Mouse (Mus musculus) monocyte, adult 59 days (primary cell): ENCODE measurements around the gene Gsc. TPM values are rescaled to one million over a fixed set of nuclear protein-coding genes. Genes with fewer than 3 reads are reported as not detected.

Experiments used
- total RNA-seq, 2 experiments: library from RNA; stranded (reverse); gene quantifications; one replicate each; pipeline ENCODE4 v1.2.4; 2023

Gene Gsc
- not detected for total RNA-seq

DNA sequence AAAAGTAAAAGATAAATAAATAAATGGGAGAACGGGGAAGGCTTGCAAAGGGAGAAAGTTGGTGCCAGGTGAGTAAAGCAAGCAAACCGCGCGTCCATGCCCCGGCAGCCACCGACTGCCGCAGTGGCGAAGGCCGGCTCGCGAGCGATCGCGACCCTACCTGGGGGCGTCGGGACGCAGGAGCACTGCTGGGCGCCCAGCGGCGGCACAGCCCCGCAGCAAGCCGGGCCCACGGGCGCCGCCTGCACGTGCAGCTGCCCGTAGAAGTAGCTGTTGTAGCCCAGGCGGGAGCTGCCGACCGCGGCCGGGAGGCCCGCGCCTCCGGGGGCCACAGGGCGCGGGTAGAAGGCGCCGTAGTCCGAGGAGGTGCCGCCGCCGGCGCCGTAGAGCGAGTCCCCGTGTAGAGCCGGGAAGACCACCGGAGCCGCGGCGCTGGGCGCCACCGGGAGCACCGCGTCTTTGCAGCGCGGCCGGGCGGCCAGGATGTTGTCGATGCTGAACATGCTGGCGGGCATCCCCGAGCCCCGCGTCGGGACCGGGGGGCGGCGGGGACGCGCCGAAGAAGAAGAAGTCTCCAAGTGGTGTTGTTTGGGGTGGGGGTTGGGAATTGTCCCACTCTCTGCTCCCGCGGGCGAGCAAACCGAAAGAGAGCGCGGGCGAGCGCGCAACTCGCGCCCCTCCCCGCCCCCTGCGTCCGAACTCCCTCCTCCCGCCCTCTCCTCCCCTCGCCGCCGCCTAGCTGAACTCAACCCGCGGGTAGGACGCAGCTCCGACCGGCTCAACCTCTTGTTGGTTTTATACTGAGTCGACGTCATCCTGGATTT, at the start of gene Gsc:
Gene Gsc (minus strand): TSS at position 730 of the 824 bp plus-strand sequence.

Other genes starting within 250 kb of the Gsc start
- gene Serpina3g, start 237.1 kb downstream of the Gsc start, total RNA-seq = 10 to 100 TPM; 72.3 to 80.9 TPM
- gene Serpina3i, start 210.2 kb downstream of the Gsc start, total RNA-seq = 1 to 10 TPM in 1 of 2 experiments, not detected in 1; 1.4 TPM
- not detected for gene Serpina3j, start 158.8 kb downstream of the Gsc start, total RNA-seq
- gene Serpina3k, start 134.8 kb downstream of the Gsc start, total RNA-seq = not detected
- not detected for gene Serpina3m, start 134.8 kb downstream of the Gsc start, total RNA-seq
- under 1 TPM in 1 of 2 experiments, not detected in 1; 0.33 TPM for gene Serpina3n, start 66.6 kb downstream of the Gsc start, total RNA-seq